Mouse (Mus musculus) forebrain, embryonic 11.5 days (tissue): Measurements from ENCODE around the gene Ulk2. TPM values are rescaled to one million over a fixed set of nuclear protein-coding genes. Genes with fewer than 3 reads are reported as not detected.

Source experiments
- polyA plus RNA-seq: library from polyadenylated mRNA; unstranded; fragments of >200 nt; fragmentation: Nextera tagmentation; extraction: Ambion mirVana; gene quantifications from 2 replicates; pipeline ENCODE4 v1.2.1, GENCODE M21; 2014

The Ulk2 gene
- polyA plus RNA-seq, 1 experiment from 2014 or later = 28.8 TPM

Other genes with a start within 250 kb of the Ulk2 start
- 5.6 and 5.9 TPM in 2 replicates for gene Grap, start 201.8 kb downstream of the Ulk2 start, polyA plus RNA-seq
- gene Fam83g, start 171.0 kb downstream of the Ulk2 start, polyA plus RNA-seq = 0.65 and 0.92 TPM in 2 replicates
- not detected in 2 replicates for gene Slc5a10, start 134.2 kb downstream of the Ulk2 start, polyA plus RNA-seq
- gene Prpsap2, start 93.0 kb downstream of the Ulk2 start, polyA plus RNA-seq = 48.8 and 49.4 TPM in 2 replicates
- gene Akap10, start 75.2 kb upstream of the Ulk2 start, polyA plus RNA-seq = 17.2 and 18.6 TPM in 2 replicates
- gene Specc1, start 101.7 kb upstream of the Ulk2 start, polyA plus RNA-seq = 19.0 and 20.2 TPM in 2 replicates